8 mouse cellular contexts compared by ENCODE assay signal in the genomic region with DNA sequence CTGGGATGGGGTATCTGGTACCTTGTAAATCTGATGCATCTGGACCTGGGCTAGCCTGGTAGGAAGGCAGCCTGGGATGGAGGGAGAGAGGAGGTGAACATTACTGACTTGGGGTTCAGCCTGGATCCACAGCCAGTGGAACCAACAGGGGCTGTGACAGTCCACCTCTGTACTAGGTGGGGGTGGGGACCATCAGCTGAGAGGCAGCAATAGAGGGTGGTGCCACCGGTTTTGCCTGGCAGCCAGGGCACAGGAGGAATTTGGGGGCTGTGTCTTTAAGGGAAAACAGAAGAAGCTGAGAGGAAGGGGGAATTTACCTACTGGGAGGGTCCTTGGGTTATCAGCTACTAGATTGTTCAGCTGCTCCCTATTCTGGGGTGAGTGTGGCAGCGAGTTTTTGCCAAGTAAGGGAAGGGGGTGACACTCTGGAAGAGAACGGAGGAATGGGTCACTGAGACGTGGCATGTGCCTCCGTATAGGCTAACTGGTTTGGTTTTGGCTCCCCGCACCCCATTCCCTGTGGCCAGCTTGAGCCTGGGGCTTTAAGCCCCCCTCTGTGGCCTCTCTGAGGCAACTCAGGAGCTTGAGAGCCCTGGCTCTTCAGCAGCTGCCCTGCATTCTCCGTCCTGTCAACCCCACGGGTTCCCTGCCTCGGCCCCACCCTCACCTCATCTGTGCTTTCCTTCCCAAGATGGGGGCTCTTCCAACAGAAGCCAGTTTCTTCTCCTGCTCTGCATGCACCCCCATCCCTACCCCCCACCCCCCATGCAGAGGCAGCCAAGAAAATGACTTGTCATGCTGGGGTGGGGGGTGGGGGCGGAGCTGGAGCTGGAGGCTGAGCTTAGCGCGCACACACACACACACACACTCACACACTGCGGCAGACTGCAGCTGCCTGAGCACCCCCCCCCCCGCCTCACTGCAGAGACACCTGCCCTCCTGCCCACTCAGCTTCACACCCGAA. TPM values are rescaled to one million over a fixed set of nuclear protein-coding genes. Genes with fewer than 3 reads are reported as not detected.
DNase-seq lines count a peak whose midpoint lies in the region; ATAC-seq lines count a peak whose summit lies in the region.

No protein-coding gene starts in this region.

- peak overlapping the region; percentile 62 for H3K4me2 ChIP-seq in forebrain, embryonic 11.5 days (ENCODE audit: low read depth, low read length, severe bottlenecking)

- no peaks in the 10 kb centered on the region for H3K9me3 ChIP-seq in forebrain, embryonic 11.5 days (ENCODE audit: control insufficient read depth, low read length)
- H3K9me3 ChIP-seq in midbrain, embryonic 10.5 days (replicated peaks), result no peaks in the 10 kb centered on the region

- peak overlapping the region; percentile 50 for H3K9ac ChIP-seq in forebrain, embryonic 11.5 days (ENCODE audit: low read length)

- 3% methylated on average over 15 of the region's 15 CpGs for WGBS in forebrain, embryonic 11.5 days
- WGBS in midbrain, embryonic 10.5 days, result 1% methylated on average over 15 of the region's 15 CpGs

- peaks cover 2% of the 10 kb centered on the region; the same call in 1 of the 2 replicates for H3K27me3 ChIP-seq in forebrain, embryonic 11.5 days (ENCODE audit: control insufficient read depth, insufficient read depth, low read length)
- H3K27me3 ChIP-seq in midbrain, embryonic 10.5 days (ENCODE audit: low read depth, poor library complexity, severe bottlenecking), result peaks cover 87% of the 10 kb centered on the region

- H3K27ac ChIP-seq in forebrain, embryonic 11.5 days (ENCODE audit: low read depth, low read length), result peak overlapping the region; percentile 72
- peak overlapping the region; percentile 85 for H3K27ac ChIP-seq in midbrain, embryonic 10.5 days (replicated peaks)

- peaks cover 34% of the 10 kb centered on the region for H3K4me1 ChIP-seq in forebrain, embryonic 11.5 days (replicated peaks; ENCODE audit: control insufficient read depth, insufficient read depth, low read length)
- peaks cover 58% of the 10 kb centered on the region for H3K4me1 ChIP-seq in midbrain, embryonic 10.5 days

- peak overlapping the region; percentile 39 for H3K4me3 ChIP-seq in forebrain, embryonic 11.5 days (ENCODE audit: low read depth, low read length)
- peak overlapping the region; percentile 55 for H3K4me3 ChIP-seq in midbrain, embryonic 10.5 days

- peak; percentile 95 for DNase-seq in heart, adult 11 months
- no peak for DNase-seq in heart, adult 8-10 months (ENCODE audit: low spot score)
- DNase-seq in Muller cell, postnatal 12 days (ENCODE audit: inconsistent ontology term), result peak; percentile 50
- peak; percentile 64 for DNase-seq in forebrain, embryonic 11.5 days (ENCODE audit: low spot score)
- DNase-seq in induced T-regulatory cell, adult 2 months (ENCODE audit: low read depth), result peak; percentile 37
- peak; percentile 45 for DNase-seq in midbrain, embryonic 10.5 days (ENCODE audit: low spot score)
- peak; percentile 51 for DNase-seq in testis, postnatal 10 days (ENCODE audit: low spot score)

- peak; percentile 52 for ATAC-seq in forebrain, embryonic 11.5 days (replicated peaks; ENCODE audit: low FRiP score)
- no peak for ATAC-seq in activated CD4-positive, CD25-positive, alpha-beta regulatory T cell, adult 4 months

- H3K36me3 ChIP-seq in forebrain, embryonic 11.5 days (ENCODE audit: control insufficient read depth, insufficient read depth, low read length), result no peaks in the 10 kb centered on the region; the same call in 1 of the 2 replicates
- peaks cover 25% of the 10 kb centered on the region for H3K36me3 ChIP-seq in midbrain, embryonic 10.5 days

RNA-seq across cellular contexts. Expression of a gene that starts 6.5 kb away (rescaled TPM):
- total RNA-seq in heart, adult 8-10 months (2022), result 1 to 10 TPM; 4.7 to 6.0 (median 5.2) TPM
- 16.2 and 18.1 TPM in 2 replicates for polyA plus RNA-seq in forebrain, embryonic 11.5 days (2014; fragmentation: Nextera tagmentation; extraction: Ambion mirVana)
- 7.8 and 11.4 TPM in 2 replicates for polyA plus RNA-seq in midbrain, embryonic 10.5 days (2016; fragmentation: Nextera tagmentation; extraction: Ambion mirVana)
- polyA plus RNA-seq in activated CD4-positive, CD25-positive, alpha-beta regulatory T cell, adult 4 months (2017; shearing (Covaris generic)), result under 1 TPM; 0.10 to 0.32 TPM

RNA-seq across cellular contexts. Expression of a gene that starts 24.7 kb away (rescaled TPM):
- 10 to 100 TPM; 30.3 to 39.2 (median 33.5) TPM for total RNA-seq in heart, adult 8-10 months (2022)
- 152 and 169 TPM in 2 replicates for polyA plus RNA-seq in forebrain, embryonic 11.5 days (2014; fragmentation: Nextera tagmentation; extraction: Ambion mirVana)
- polyA plus RNA-seq in midbrain, embryonic 10.5 days (2016; fragmentation: Nextera tagmentation; extraction: Ambion mirVana), result 115 and 146 TPM in 2 replicates
- polyA plus RNA-seq in activated CD4-positive, CD25-positive, alpha-beta regulatory T cell, adult 4 months (2017; shearing (Covaris generic)), result 10 to 100 TPM; 22.9 to 30.2 TPM

RNA-seq across cellular contexts. Expression of a gene that starts 59.3 kb away (rescaled TPM):
- 100 to 1,000 TPM in 3 of 4 experiments, 10 to 100 TPM in 1; 88.4 to 110 (median 104) TPM for total RNA-seq in heart, adult 8-10 months (2022)
- 10.7 and 11.7 TPM in 2 replicates for polyA plus RNA-seq in forebrain, embryonic 11.5 days (2014; fragmentation: Nextera tagmentation; extraction: Ambion mirVana)
- 11.2 and 11.4 TPM in 2 replicates for polyA plus RNA-seq in midbrain, embryonic 10.5 days (2016; fragmentation: Nextera tagmentation; extraction: Ambion mirVana)
- 1 to 10 TPM; 9.6 to 9.8 TPM for polyA plus RNA-seq in activated CD4-positive, CD25-positive, alpha-beta regulatory T cell, adult 4 months (2017; shearing (Covaris generic))
